Mouse (Mus musculus) intestine, embryonic 14.5 days (tissue): ENCODE data around the gene Gm10715. TPM values are rescaled to one million over a fixed set of nuclear protein-coding genes. Genes with fewer than 3 reads are reported as not detected.
"Not testable (repeated sequence)": the region's sequence is repeated elsewhere in the genome, so short reads cannot be mapped to it uniquely, and the experiment has no call there.

Experiments
- ATAC-seq: fragments of 200-750 bp; cut with Nextera tagmentation; replicated peaks from 2 replicates; pipeline ENCODE4 v1.8.0; 2017; ENCODE audit warnings: low read depth, moderate number of reproducible peaks, moderate TSS enrichment, moderate library complexity; ENCODE audit not compliant: low FRiP score, low TSS enrichment
- DNase-seq: peaks from one replicate; pipeline ENCODE4 v3.0.0-alpha.2; 2018; ENCODE audit warnings: low spot score
- H3K27ac ChIP-seq: fragments of 300-500 bp; sonication (generic); 2 replicates; pipeline ENCODE4 v1.5.1; 2014; ENCODE audit warnings: low read depth, mild to moderate bottlenecking, control low read depth
- H3K27me3 ChIP-seq: fragments of 300-500 bp; sonication (generic); replicated peaks from 2 replicates; pipeline ENCODE4 v1.6.1; 2014; ENCODE audit warnings: low read length, control low read depth; ENCODE audit not compliant: control insufficient read depth, insufficient read depth
- H3K36me3 ChIP-seq: fragments of 300-500 bp; sonication (generic); 2 replicates; pipeline ENCODE4 v1.6.1; 2014; ENCODE audit warnings: low read length, control low read depth; ENCODE audit not compliant: control insufficient read depth, insufficient read depth
- H3K4me1 ChIP-seq: fragments of 300-500 bp; sonication (generic); replicated peaks from 2 replicates; pipeline ENCODE4 v1.6.1; 2014; ENCODE audit warnings: low read length, control low read depth, mixed read lengths; ENCODE audit not compliant: control insufficient read depth, insufficient read depth
- H3K4me2 ChIP-seq: fragments of 300-500 bp; sonication (generic); 2 replicates; pipeline ENCODE4 v1.6.1; 2014; ENCODE audit warnings: low read length
- H3K4me3 ChIP-seq: fragments of 300-500 bp; sonication (generic); 2 replicates; pipeline ENCODE4 v1.5.1; 2014; ENCODE audit warnings: low read depth, low read length, control low read depth, mixed read lengths
- H3K9ac ChIP-seq: fragments of 300-500 bp; sonication (generic); 2 replicates; pipeline ENCODE4 v1.6.1; 2014; ENCODE audit warnings: mild to moderate bottlenecking, low read length
- H3K9me3 ChIP-seq: fragments of 300-500 bp; sonication (generic); 2 replicates; pipeline ENCODE4 v1.6.1; 2016; ENCODE audit warnings: low read length, control low read depth; ENCODE audit not compliant: control insufficient read depth
- WGBS: fragments of 180-500 bp; shearing (Covaris S2); extraction: QIAGEN DNeasy Blood & Tissue Kit; methylation state at CpG from one replicate; pipeline ENCODE4 v1.1.7; 2014; 5-methylcytosine and 5-hydroxymethylcytosine counted together
- polyA plus RNA-seq: library from polyadenylated mRNA; unstranded; fragments of >200 nt; fragmentation: Nextera tagmentation; extraction: Ambion mirVana; gene quantifications from 2 replicates; pipeline ENCODE4 v1.2.1, GENCODE M21; 2014

Gm10715 gene
- polyA plus RNA-seq, 1 experiment from 2014 or later = not detected

GRCm38 (mm10) chr9:3022316-3023008 is 14.2 kb upstream of the Gm10715 start:
- H3K27me3 ChIP-seq, ATAC-seq, H3K9ac ChIP-seq, H3K4me2 ChIP-seq, H3K36me3 ChIP-seq, H3K4me3 ChIP-seq, H3K4me1 ChIP-seq, H3K27ac ChIP-seq, H3K9me3 ChIP-seq: not testable (repeated sequence)
- WGBS = 72% methylated on average over 9 of the region's 13 CpGs
- DNase-seq = peak; percentile 9

- not testable (repeated sequence) for H3K27me3 ChIP-seq, H3K9ac ChIP-seq, H3K36me3 ChIP-seq, ATAC-seq, DNase-seq, H3K4me3 ChIP-seq, H3K9me3 ChIP-seq, H3K4me1 ChIP-seq, H3K27ac ChIP-seq, H3K4me2 ChIP-seq
- WGBS = 80% methylated on average over 9 of the region's 13 CpGs
Observed at GRCm38 (mm10) chr9:3023312-3023984, 13.2 kb upstream of the Gm10715 start, which contains the start of gene Gm10718. Gm10718 (plus strand) TSS chr9:3023547.

GRCm38 (mm10) chr9:3023985-3024648 is 12.6 kb upstream of the Gm10715 start:
- H3K4me1 ChIP-seq, H3K9ac ChIP-seq: not testable (repeated sequence)
- whole genome bisulfite sequencing = 65% methylated on average over 15 of the region's 16 CpGs

GRCm38 (mm10) chr9:3024912-3025467 is 11.7 kb upstream of the Gm10715 start, which contains the start of gene Gm10717:
Gm10717 (plus strand) TSS chr9:3025417.
- not testable (repeated sequence) for DNase-seq, H3K4me1 ChIP-seq

More at GRCm38 (mm10) chr9:3023985-3024648, 12.6 kb upstream of the Gm10715 start:
- not testable (repeated sequence) for H3K4me3 ChIP-seq, ATAC-seq, H3K9me3 ChIP-seq, H3K27ac ChIP-seq, H3K36me3 ChIP-seq, H3K4me2 ChIP-seq, H3K27me3 ChIP-seq, DNase-seq

GRCm38 (mm10) chr9:3025653-3026052 is 11.0 kb upstream of the Gm10715 start:
- H3K27ac ChIP-seq, H3K4me2 ChIP-seq, DNase-seq, H3K4me3 ChIP-seq, H3K27me3 ChIP-seq, ATAC-seq, H3K36me3 ChIP-seq, H3K4me1 ChIP-seq, H3K9ac ChIP-seq, H3K9me3 ChIP-seq: not testable (repeated sequence)
- 56% methylated on average over 4 of the region's 6 CpGs for WGBS

More at GRCm38 (mm10) chr9:3024912-3025467, 11.7 kb upstream of the Gm10715 start, which contains the start of gene Gm10717:
- WGBS = 71% methylated on average over 12 of the region's 12 CpGs
- H3K27ac ChIP-seq, ATAC-seq, H3K4me3 ChIP-seq, H3K9ac ChIP-seq, H3K27me3 ChIP-seq, H3K36me3 ChIP-seq, H3K9me3 ChIP-seq, H3K4me2 ChIP-seq: not testable (repeated sequence)

GRCm38 (mm10) chr9:3026136-3026535 is 10.5 kb upstream of the Gm10715 start:
- H3K4me3 ChIP-seq, ATAC-seq, H3K9me3 ChIP-seq, H3K36me3 ChIP-seq, H3K27ac ChIP-seq, H3K4me1 ChIP-seq, DNase-seq, H3K27me3 ChIP-seq, H3K4me2 ChIP-seq, H3K9ac ChIP-seq: not testable (repeated sequence)
- WGBS = 74% methylated on average over 5 of the region's 5 CpGs

- WGBS = 70% methylated on average over 9 of the region's 9 CpGs
- not testable (repeated sequence) for H3K27ac ChIP-seq, DNase-seq, H3K4me3 ChIP-seq, H3K9me3 ChIP-seq, ATAC-seq, H3K9ac ChIP-seq, H3K36me3 ChIP-seq, H3K4me2 ChIP-seq, H3K4me1 ChIP-seq, H3K27me3 ChIP-seq
Observed at GRCm38 (mm10) chr9:3026741-3027140, 9.9 kb upstream of the Gm10715 start.

- H3K27me3 ChIP-seq, H3K4me3 ChIP-seq, H3K27ac ChIP-seq, H3K36me3 ChIP-seq, H3K9ac ChIP-seq, H3K4me2 ChIP-seq, ATAC-seq, H3K4me1 ChIP-seq, H3K9me3 ChIP-seq: not testable (repeated sequence)
- DNase-seq = peak; percentile 57
- WGBS = 74% methylated on average over 9 of the region's 9 CpGs
Observed at GRCm38 (mm10) chr9:3027200-3027599, 9.5 kb upstream of the Gm10715 start.
